Mouse (Mus musculus): ENCODE data around the gene Fancd2.

DNA sequence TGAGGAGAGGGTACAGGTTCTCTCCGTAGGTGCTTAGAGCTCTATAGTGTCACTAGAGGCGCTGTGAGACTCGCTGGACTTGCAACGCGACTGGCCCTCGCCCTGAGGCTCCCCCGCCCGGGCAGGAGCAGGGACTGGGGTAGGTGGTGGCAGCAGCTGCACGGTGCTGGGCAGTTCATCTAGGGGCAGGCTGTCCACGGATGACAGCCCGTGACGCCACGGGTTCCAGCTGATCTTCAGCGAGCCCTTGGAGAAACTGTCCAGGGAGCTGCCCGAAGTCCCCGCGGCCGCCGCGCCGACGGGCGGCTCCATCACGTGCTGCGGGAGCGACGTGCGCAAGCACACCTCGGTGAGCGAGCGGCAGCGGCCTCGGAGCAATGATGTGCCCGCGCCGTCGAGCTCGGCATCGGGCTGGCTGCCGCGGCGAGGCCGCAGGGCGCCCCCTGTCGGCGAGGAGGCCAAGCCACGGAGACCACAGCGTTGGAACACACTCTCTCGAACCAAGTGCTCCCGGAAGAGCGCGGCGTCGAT, 37.2 kb upstream of the Fancd2 start:
- TF ChIP-seq CTCF (IDR thresholded peaks at IDR 0.05): peak; percentile 81
- TF ChIP-seq POLR2A (IDR thresholded peaks at IDR 0.05; ENCODE audit: insufficient read depth, low read depth, low read length): 0 out of 2 replicates have a peak, but pooled peaks have one; percentile 24
